Mouse (Mus musculus) embryonic facial prominence, embryonic 12.5 days (tissue): ENCODE results near the gene Crat. TPM values are rescaled to one million over a fixed set of nuclear protein-coding genes. Genes with fewer than 3 reads are reported as not detected.

Source experiments
- microRNA-seq: library from miRNA; unstranded; fragments of <30 nt; microRNA quantifications from one replicate; pipeline ENCODE4, GENCODE M21; 2017
- polyA plus RNA-seq: library from polyadenylated mRNA; unstranded; fragments of >200 nt; fragmentation: Nextera tagmentation; extraction: Ambion mirVana; gene quantifications from 2 replicates; pipeline ENCODE4 v1.2.1, GENCODE M21; 2016

Crat gene
- polyA plus RNA-seq, 1 experiment from 2014 or later, result 23.8 TPM

Small RNAs within 50 kb of the gene (microRNA-seq; reads per million reads assigned to microRNA genes)
- gene Gm47292, result not detected

Other genes with a start within 250 kb of the Crat start
- 18.5 TPM in 2 replicates for gene Endog, start 244.3 kb downstream of the Crat start, polyA plus RNA-seq
- 87.1 and 90.3 TPM in 2 replicates for gene Spout1, start 237.4 kb downstream of the Crat start, polyA plus RNA-seq
- 8.2 and 8.3 TPM in 2 replicates for gene Kyat1, start 210.0 kb downstream of the Crat start, polyA plus RNA-seq
- gene Lrrc8a, start 178.1 kb downstream of the Crat start, polyA plus RNA-seq, result 40.9 and 41.2 TPM in 2 replicates
- gene Gm28035, start 175.2 kb downstream of the Crat start, polyA plus RNA-seq, result 0.09 and 0.14 TPM in 2 replicates
- 3.5 and 3.8 TPM in 2 replicates for gene Phyhd1, start 149.6 kb downstream of the Crat start, polyA plus RNA-seq
- not detected in 2 replicates for gene Gm28038, start 134.8 kb downstream of the Crat start, polyA plus RNA-seq
- gene Dolk, start 129.5 kb downstream of the Crat start, polyA plus RNA-seq, result 29.6 and 31.0 TPM in 2 replicates
- gene Nup188, start 129.4 kb downstream of the Crat start, polyA plus RNA-seq, result 37.2 and 37.4 TPM in 2 replicates
- 89.7 and 96.9 TPM in 2 replicates for gene Sh3glb2, start 56.5 kb downstream of the Crat start, polyA plus RNA-seq
- 29.6 and 31.0 TPM in 2 replicates for gene Miga2, start 51.6 kb downstream of the Crat start, polyA plus RNA-seq
- 34.8 and 38.1 TPM in 2 replicates for gene Dolpp1, start 23.6 kb downstream of the Crat start, polyA plus RNA-seq
- 140 and 145 TPM in 2 replicates for gene Ptpa, start 226 bp upstream of the Crat start, polyA plus RNA-seq
- gene Ier5l, start 58.4 kb upstream of the Crat start, polyA plus RNA-seq, result 4.2 and 4.5 TPM in 2 replicates
- gene Cstad, start 179.2 kb upstream of the Crat start, polyA plus RNA-seq, result 0.57 and 1.4 TPM in 2 replicates